Mouse (Mus musculus) limb, embryonic 15.5 days (tissue): ENCODE data around the gene Gm13289. TPM values are rescaled to one million over a fixed set of nuclear protein-coding genes. Genes with fewer than 3 reads are reported as not detected.
"Not testable (repeated sequence)": the region's sequence is repeated elsewhere in the genome, so short reads cannot be mapped to it uniquely, and the experiment has no call there.

Experiments used
- ATAC-seq: fragments of 200-750 bp; cut with Nextera tagmentation; 2 replicates; pipeline ENCODE4 v1.8.0; 2017; ENCODE audit warnings: low read depth, moderate TSS enrichment; ENCODE audit not compliant: insufficient number of reproducible peaks, low FRiP score, low TSS enrichment
- H3K27ac ChIP-seq: fragments of 300-500 bp; sonication (generic); 2 replicates; pipeline ENCODE4 v1.5.1; 2015; ENCODE audit warnings: moderate library complexity, mild to moderate bottlenecking, inconsistent platforms
- H3K27me3 ChIP-seq: fragments of 300-500 bp; sonication (generic); 2 replicates; pipeline ENCODE4 v1.6.1; 2015; ENCODE audit warnings: inconsistent platforms
- H3K36me3 ChIP-seq: fragments of 300-500 bp; sonication (generic); 2 replicates; pipeline ENCODE4 v1.6.1; 2015; ENCODE audit warnings: inconsistent platforms
- H3K4me1 ChIP-seq: fragments of 300-500 bp; sonication (generic); 2 replicates; pipeline ENCODE4 v1.6.1; 2015; ENCODE audit warnings: inconsistent platforms
- H3K4me2 ChIP-seq: fragments of 300-500 bp; sonication (generic); 2 replicates; pipeline ENCODE4 v1.6.1; 2015; ENCODE audit warnings: mild to moderate bottlenecking, inconsistent platforms
- H3K4me3 ChIP-seq: fragments of 300-500 bp; sonication (generic); 2 replicates; pipeline ENCODE4 v1.5.1; 2015; ENCODE audit warnings: mild to moderate bottlenecking, inconsistent platforms
- H3K9ac ChIP-seq: fragments of 300-500 bp; sonication (generic); 2 replicates; pipeline ENCODE4 v1.6.1; 2015; ENCODE audit warnings: inconsistent platforms
- H3K9me3 ChIP-seq: fragments of 300-500 bp; sonication (generic); 2 replicates; pipeline ENCODE4 v1.6.1; 2016; ENCODE audit warnings: inconsistent platforms
- WGBS: fragments of 180-500 bp; shearing (Covaris S2); methylation state at CpG from one replicate; pipeline ENCODE4 v1.1.7; 2015; 5-methylcytosine and 5-hydroxymethylcytosine counted together
- polyA plus RNA-seq: library from polyadenylated mRNA; unstranded; fragments of >200 nt; fragmentation: Nextera tagmentation; extraction: Ambion mirVana; gene quantifications from 2 replicates; pipeline ENCODE4 v1.2.1, GENCODE M21; 2015

Gm13289 gene
- polyA plus RNA-seq, 1 experiment from 2014 or later: not detected

GRCm38 (mm10) chr4:88759610-88760268 lies 17.0 kb upstream of the Gm13289 start, which contains the start of gene Gm13283:
TSS of gene Gm13283 (plus strand) at chr4:88760119.
- not testable (repeated sequence) for H3K9ac ChIP-seq, ATAC-seq, H3K4me1 ChIP-seq, H3K27me3 ChIP-seq, H3K36me3 ChIP-seq, H3K9me3 ChIP-seq
- Histone ChIP-seq H3K27ac (peak within 1 kb of the TSS; percentile 81), H3K4me2 (peak within 1 kb of the TSS; percentile 50), H3K4me3 (peak within 1 kb of the TSS; percentile 38)
- whole genome bisulfite sequencing: 15% methylated on average over 11 of the region's 14 CpGs

DNA sequence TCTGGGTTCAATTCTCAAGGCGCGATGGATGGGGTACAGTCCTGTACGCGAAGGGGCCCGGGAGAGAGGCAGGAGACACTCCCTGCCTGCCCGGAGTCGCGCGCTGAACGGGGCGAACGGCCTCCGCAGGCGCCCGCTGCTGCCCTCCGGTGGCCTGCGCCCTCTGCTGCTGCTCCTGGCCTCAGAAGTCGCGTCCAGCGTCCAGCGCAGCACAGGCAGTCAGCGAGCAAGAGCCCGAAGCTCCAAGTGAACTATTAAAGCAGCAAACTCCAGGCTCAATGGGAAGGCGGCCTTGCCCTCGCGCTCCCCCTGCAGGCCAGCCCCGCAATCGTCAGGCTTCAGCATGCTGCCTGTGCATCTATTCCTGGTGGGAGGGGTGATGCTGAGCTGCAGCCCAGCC lies 16.3 kb upstream of the Gm13289 start:
- H3K4me1 ChIP-seq, H3K36me3 ChIP-seq, H3K27me3 ChIP-seq, H3K9ac ChIP-seq, ATAC-seq, H3K9me3 ChIP-seq: not testable (repeated sequence)
- peak overlapping the region; percentile 50 for H3K4me2 ChIP-seq
- peak overlapping the region; percentile 38 for H3K4me3 ChIP-seq
- peak overlapping the region; percentile 81 for H3K27ac ChIP-seq
- WGBS: 0% methylated on average over 26 of the region's 28 CpGs

DNA sequence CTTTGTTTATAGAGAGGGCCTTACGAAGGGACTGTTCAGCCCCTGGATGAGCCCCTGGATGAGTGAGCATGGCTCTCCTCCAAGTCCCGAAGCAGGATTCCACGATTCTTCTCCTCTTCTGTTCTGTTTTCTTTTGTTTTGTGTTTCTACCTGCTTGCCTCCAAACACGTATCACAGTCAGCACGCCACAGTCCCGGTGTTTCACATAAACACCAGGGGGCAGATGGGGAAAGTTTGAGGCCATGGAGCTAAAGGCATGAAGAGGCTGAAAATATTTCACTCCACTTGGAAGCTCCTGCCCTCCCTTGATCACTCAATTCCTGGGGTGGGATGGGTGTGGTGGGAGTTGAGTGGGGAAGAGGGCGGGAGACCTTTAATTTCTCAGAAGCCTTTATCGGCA lies 14.9 kb upstream of the Gm13289 start:
- H3K4me3 ChIP-seq, H3K27me3 ChIP-seq, H3K9ac ChIP-seq, H3K4me1 ChIP-seq, H3K27ac ChIP-seq, ATAC-seq, H3K9me3 ChIP-seq, H3K36me3 ChIP-seq, H3K4me2 ChIP-seq: not testable (repeated sequence)
- 64% methylated on average over 6 of the region's 8 CpGs for WGBS

GRCm38 (mm10) chr4:88762341-88762740 lies 14.4 kb upstream of the Gm13289 start:
- H3K9ac ChIP-seq, H3K4me3 ChIP-seq, H3K36me3 ChIP-seq, H3K27me3 ChIP-seq, H3K4me1 ChIP-seq, ATAC-seq, H3K9me3 ChIP-seq, H3K27ac ChIP-seq, H3K4me2 ChIP-seq: not testable (repeated sequence)
- WGBS: 51% methylated on average over 9 of the region's 9 CpGs

DNA sequence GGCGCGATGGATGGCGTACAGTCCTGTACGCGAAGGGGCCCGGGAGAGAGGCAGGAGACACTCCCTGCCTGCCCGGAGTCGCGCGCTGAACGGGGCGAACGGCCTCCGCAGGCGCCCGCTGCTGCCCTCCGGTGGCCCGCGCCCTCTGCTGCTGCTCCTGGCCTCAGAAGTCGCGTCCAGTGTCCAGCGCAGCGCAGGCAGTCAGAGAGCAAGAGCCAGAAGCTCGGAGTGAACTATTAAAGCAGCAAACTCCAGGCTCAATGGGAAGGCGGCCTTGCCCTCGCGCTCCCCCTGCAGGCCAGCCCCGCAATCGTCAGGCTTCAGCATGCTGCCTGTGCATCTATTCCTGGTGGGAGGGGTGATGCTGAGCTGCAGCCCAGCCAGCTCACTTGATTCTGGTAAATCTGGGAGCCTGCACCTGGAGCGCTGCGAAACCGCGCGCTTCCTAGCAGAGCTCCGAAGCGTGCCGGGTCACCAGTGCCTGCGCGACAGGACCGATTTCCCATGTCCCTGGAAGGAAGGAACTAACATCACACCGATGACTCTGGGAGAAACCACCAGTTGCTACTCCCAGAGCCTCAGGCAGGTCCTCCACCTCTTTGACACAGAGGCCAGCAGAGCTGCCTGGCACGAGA lies 13.2 kb upstream of the Gm13289 start:
- peak overlapping the region; percentile 51 for H3K4me2 ChIP-seq
- not testable (repeated sequence) for H3K27me3 ChIP-seq, H3K36me3 ChIP-seq, H3K9me3 ChIP-seq, H3K4me1 ChIP-seq, H3K9ac ChIP-seq, ATAC-seq
- 2% methylated on average over 30 of the region's 42 CpGs for WGBS
- H3K27ac ChIP-seq: peak overlapping the region; percentile 77; the same call in 1 of the 2 replicates
- peak overlapping the region; percentile 42 for H3K4me3 ChIP-seq

DNA sequence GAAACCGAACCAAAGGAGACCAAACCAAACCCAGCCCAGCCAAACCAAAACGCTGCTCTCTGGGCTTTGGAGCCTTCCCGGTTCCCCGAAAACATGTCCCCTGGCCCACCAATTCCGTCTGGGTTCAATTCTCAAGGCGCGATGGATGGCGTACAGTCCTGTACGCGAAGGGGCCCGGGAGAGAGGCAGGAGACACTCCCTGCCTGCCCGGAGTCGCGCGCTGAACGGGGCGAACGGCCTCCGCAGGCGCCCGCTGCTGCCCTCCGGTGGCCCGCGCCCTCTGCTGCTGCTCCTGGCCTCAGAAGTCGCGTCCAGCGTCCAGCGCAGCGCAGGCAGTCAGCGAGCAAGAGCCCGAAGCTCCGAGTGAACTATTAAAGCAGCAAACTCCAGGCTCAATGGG lies 3.2 kb upstream of the Gm13289 start, which contains the start of gene Gm13290:
Gene Gm13290 (plus strand): TSS at position 301 of the 400 bp plus-strand sequence.
- no CpG with 5 or more reads among the region's 32 CpGs for WGBS
- H3K36me3 ChIP-seq, H3K4me3 ChIP-seq, H3K27ac ChIP-seq, H3K9me3 ChIP-seq, H3K9ac ChIP-seq, H3K27me3 ChIP-seq, H3K4me2 ChIP-seq, ATAC-seq, H3K4me1 ChIP-seq: not testable (repeated sequence)

GRCm38 (mm10) chr4:88779550-88779949 lies 2.8 kb downstream of the Gm13289 start, which contains the start of gene Gm13272:
TSS of gene Gm13272 (plus strand) at chr4:88779850.
- H3K9me3 ChIP-seq, H3K4me2 ChIP-seq, H3K27ac ChIP-seq, H3K4me1 ChIP-seq, H3K27me3 ChIP-seq, ATAC-seq, H3K9ac ChIP-seq, H3K36me3 ChIP-seq, H3K4me3 ChIP-seq: not testable (repeated sequence)
- WGBS: no CpG with 5 or more reads among the region's 29 CpGs

DNA sequence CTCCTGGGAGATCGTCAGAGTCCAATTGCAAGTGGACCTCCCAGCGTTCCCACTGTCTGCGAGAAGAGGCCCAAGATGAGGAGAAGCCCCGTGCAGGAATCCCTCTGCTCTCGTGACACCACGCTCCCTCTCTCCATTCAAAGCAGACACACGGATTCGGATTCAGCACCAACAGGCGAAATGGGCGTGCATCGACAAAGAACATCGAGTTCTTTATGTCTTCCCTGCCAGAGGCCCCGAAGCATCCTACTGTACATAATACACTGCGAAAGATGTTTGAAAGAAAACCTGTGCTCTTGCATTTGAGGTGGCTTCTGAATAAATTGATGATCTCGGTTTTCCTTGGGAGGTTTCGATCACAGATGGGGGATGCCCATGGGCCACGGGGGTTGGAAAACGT lies 3.6 kb downstream of the Gm13289 start:
- not testable (repeated sequence) for H3K27me3 ChIP-seq, H3K27ac ChIP-seq, H3K4me1 ChIP-seq, H3K9ac ChIP-seq, H3K9me3 ChIP-seq, ATAC-seq, H3K36me3 ChIP-seq, H3K4me2 ChIP-seq, H3K4me3 ChIP-seq
- whole genome bisulfite sequencing: 44% methylated on average over 16 of the region's 18 CpGs

- H3K4me1 ChIP-seq, H3K9me3 ChIP-seq, H3K27me3 ChIP-seq, H3K9ac ChIP-seq, H3K36me3 ChIP-seq, ATAC-seq: not testable (repeated sequence)
- Histone ChIP-seq H3K27ac (peak within 1 kb of the TSS; percentile 65), H3K4me2 (peak within 1 kb of the TSS; percentile 34), H3K4me3 (peak within 1 kb of the TSS; percentile 24; the same call in 1 of the 2 replicates)
- WGBS: 16% methylated on average over 5 of the region's 7 CpGs
Observed at GRCm38 (mm10) chr4:88781831-88782230, 5.1 kb downstream of the Gm13289 start, which contains the start of gene Ifnz. TSS of gene Ifnz (plus strand) at chr4:88782131.

DNA sequence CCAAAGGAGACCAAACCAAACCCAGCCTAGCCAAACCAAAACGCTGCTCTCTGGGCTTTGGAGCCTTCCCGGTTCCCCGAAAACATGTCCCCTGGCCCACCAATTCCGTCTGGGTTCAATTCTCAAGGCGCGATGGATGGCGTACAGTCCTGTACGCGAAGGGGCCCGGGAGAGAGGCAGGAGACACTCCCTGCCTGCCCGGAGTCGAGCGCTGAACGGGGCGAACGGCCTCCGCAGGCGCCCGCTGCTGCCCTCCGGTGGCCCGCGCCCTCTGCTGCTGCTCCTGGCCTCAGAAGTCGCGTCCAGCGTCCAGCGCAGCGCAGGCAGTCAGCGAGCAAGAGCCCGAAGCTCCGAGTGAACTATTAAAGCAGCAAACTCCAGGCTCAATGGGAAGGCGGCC lies 5.6 kb downstream of the Gm13289 start:
- ATAC-seq, H3K4me1 ChIP-seq, H3K27me3 ChIP-seq, H3K9me3 ChIP-seq, H3K36me3 ChIP-seq, H3K9ac ChIP-seq: not testable (repeated sequence)
- H3K4me3 ChIP-seq: peak overlapping the region; percentile 24; the same call in 1 of the 2 replicates
- WGBS: 0% methylated on average over 10 of the region's 31 CpGs
- H3K4me2 ChIP-seq: peak overlapping the region; percentile 34
- H3K27ac ChIP-seq: peak overlapping the region; percentile 65

DNA sequence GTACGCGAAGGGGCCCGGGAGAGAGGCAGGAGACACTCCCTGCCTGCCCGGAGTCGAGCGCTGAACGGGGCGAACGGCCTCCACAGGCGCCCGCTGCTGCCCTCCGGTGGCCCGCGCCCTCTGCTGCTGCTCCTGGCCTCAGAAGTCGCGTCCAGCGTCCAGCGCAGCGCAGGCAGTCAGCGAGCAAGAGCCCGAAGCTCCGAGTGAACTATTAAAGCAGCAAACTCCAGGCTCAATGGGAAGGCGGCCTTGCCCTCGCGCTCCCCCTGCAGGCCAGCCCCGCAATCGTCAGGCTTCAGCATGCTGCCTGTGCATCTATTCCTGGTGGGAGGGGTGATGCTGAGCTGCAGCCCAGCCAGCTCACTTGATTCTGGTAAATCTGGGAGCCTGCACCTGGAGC lies 8.7 kb downstream of the Gm13289 start, which contains the start of gene Gm13276:
Gene Gm13276 (plus strand): TSS at position 301 of the 400 bp plus-strand sequence.
- not testable (repeated sequence) for ATAC-seq, H3K27me3 ChIP-seq
- no CpG with 5 or more reads among the region's 27 CpGs for WGBS

DNA sequence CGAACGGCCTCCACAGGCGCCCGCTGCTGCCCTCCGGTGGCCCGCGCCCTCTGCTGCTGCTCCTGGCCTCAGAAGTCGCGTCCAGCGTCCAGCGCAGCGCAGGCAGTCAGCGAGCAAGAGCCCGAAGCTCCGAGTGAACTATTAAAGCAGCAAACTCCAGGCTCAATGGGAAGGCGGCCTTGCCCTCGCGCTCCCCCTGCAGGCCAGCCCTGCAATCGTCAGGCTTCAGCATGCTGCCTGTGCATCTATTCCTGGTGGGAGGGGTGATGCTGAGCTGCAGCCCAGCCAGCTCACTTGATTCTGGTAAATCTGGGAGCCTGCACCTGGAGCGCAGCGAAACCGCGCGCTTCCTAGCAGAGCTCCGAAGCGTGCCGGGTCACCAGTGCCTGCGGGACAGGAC lies 11.7 kb downstream of the Gm13289 start, which contains the start of gene Gm13277:
Gene Gm13277 (plus strand): TSS at position 231 of the 400 bp plus-strand sequence.
- not testable (repeated sequence) for H3K4me2 ChIP-seq, H3K4me1 ChIP-seq, H3K9ac ChIP-seq, H3K9me3 ChIP-seq, H3K27ac ChIP-seq, H3K27me3 ChIP-seq, ATAC-seq, H3K36me3 ChIP-seq, H3K4me3 ChIP-seq
- 0% methylated on average over 2 of the region's 28 CpGs for WGBS

More for the DNA sequence above, 8.7 kb downstream of the Gm13289 start, which contains the start of gene Gm13276:
- H3K4me1 ChIP-seq, H3K9me3 ChIP-seq, H3K9ac ChIP-seq, H3K4me3 ChIP-seq, H3K4me2 ChIP-seq, H3K27ac ChIP-seq, H3K36me3 ChIP-seq: not testable (repeated sequence)
